Mouse (Mus musculus) layer of hippocampus, adult 9-10 months (tissue): Measurements from ENCODE around the gene Glis3.
A peak's percentile ranks its signal among the peaks of the same experiment; 100 is the strongest.

ENCODE experiments used
- DNase-seq: peaks from one replicate; pipeline ENCODE4 v3.0.0; 2022; ENCODE audit warnings: low spot score

Glis3 gene

GRCm38 (mm10) chr19:28328444-28329110 is 351.3 kb downstream of the Glis3 start:
- peak; percentile 8 for DNase-seq

- DNase-seq, result no peak
Measured at GRCm38 (mm10) chr19:28327536-28327935, 352.3 kb downstream of the Glis3 start.

- DNase-seq, result no peak
Measured at GRCm38 (mm10) chr19:28306036-28306435, 373.8 kb downstream of the Glis3 start.

GRCm38 (mm10) chr19:28305510-28305909 is 374.4 kb downstream of the Glis3 start:
- DNase-seq, result no peak

DNA sequence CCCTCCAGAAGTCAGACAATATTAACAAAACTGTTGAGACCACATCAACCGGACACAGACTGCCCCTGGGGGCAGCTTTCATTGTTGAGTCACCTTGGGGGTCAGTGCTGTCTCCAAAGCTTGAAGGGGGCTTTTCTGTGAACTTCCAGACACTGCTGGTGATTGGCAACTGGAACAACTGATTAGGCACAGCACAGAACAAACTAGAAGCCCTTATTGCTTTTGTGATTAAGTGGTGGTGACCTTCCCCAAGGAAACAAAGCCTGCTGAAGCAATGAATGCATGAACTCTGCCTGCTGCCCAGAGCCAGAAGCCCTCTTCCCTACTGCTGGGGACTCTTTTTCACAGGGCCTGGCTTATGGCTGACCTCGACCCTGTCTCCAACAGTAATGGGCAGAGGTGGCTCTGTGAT is 377.0 kb downstream of the Glis3 start:
- no peak for DNase-seq

DNA sequence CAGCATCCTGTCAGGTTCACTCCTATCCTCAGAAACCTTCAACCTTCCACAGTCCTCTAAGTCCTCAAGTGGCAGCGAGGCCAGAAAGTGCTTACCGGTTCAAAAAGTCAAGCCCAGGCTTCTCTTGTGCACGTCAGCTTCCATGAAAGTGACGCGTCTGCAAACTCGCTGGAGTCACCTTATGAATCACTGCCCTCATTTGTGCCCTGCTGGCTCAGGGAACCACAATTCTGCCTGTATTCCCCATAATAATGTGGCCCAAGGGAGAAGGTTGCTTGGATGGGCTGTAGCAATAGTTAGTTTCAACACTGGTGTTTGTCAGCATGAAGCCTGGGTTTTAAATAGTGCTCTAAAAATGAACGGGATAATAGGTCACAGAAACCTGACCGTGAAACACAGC is 379.7 kb downstream of the Glis3 start:
- DNase-seq, result no peak

DNA sequence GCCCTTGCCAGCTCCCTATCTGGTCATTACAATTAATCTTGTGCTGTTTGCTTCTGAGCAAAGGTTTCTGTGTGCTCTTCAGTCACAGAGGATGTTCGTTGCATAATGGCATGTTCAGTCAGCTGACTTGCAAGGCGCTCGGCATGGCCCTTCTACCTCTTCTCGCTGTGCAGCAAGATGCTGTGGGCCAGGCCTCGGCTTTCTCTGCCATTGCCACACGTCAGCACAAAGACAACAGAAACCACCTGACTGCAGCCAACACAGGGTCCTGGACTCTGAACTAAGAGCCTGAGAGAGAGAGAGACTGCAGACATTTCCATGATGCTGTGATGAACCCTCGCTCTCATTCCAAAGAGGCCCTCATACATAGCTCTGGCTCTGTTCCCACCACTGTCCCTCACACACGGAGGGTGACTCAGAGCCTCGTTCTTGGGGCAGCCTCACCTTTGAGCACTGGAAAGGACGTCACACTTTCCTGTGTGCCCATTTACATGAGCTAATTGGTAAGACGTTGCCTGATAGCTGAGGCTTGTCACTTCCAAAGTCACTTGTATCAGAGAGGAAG is 380.6 kb downstream of the Glis3 start:
- DNase-seq, result no peak

DNA sequence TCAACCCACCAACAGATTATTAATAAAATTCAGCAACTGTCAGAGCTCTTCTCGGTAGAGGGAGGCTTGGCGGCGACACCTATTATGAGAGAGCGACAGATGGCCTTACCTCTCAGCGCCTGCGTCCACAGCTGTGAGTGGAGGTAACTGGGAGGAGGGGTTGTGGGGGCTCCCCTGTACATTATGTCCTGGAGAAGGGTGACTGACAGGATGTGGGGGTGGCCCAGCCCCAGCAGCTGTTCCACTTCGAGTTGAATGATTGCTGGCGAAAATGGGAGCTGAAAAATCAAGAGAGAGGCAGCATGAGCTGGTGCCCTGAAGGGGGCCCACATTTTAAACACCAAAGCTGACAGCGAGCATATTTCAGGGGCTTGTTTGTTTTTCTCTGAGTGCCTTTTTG is 381.2 kb downstream of the Glis3 start:
- peak; percentile 48 for DNase-seq

DNA sequence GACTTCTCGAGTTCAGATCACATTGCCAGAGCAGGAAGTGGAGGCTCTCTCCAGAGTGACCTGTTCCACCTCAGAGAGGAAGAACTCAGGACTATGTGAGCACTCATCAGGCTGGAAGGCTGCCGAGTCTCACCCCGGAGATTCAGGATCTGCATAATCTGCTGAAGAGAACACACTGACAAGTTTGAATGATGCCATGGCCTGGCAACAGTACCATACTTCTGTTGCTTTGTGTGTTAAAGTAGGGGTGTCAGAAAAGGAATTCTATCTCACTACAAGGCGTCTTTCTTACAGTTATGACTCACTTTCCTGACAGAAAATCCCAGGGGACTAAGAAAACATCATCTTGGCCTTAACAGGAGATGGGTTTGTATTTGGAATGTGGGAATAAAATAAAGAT is 388.3 kb downstream of the Glis3 start:
- no peak for DNase-seq

DNA sequence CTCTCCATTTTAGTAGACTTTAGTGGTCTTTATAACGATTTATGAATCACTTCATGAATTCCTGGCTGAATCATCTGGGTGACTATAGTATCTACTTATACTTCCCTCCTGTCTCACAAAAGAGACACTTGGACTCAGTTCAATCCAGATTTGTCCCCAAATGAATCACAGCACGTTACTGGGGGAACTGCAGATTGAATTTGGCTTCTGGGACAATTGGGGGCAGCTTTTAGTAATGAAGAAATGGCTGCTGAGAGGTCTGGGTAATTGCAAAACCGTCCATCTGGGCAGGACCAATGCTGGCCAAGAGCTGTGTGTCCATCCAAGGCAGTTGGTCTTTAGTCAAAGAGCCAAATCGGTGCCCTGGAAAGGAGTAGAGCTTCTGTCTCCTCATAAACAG is 390.4 kb downstream of the Glis3 start:
- no peak for DNase-seq

- no peak for DNase-seq
Measured at GRCm38 (mm10) chr19:28287431-28287830, 392.4 kb downstream of the Glis3 start.

DNA sequence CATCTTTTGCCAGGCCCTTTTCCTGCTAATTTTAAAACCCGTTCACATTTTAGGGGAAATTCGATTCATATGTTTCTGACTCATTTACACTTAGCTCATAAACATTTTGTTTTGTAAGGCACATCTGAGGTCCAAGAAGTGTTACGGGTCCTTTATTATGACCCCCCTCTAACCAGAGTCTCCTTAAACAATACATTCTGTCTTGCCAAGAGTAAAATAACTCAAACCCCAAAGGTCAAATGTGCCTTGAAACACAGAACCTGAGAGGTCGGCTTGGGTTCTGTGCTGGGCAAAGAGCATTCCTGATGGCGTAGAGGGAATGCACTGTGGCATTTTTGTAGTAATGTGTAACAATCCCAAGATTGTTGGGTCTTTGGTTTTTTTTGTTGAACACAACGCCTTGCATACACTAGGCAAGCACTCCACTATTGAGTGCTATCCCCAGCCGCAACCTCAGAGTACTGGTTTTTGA is 395.7 kb downstream of the Glis3 start:
- no peak for DNase-seq

- DNase-seq, result no peak
Measured at GRCm38 (mm10) chr19:28283241-28284097, 396.4 kb downstream of the Glis3 start.

GRCm38 (mm10) chr19:28281405-28281804 is 398.5 kb downstream of the Glis3 start:
- DNase-seq, result no peak

DNA sequence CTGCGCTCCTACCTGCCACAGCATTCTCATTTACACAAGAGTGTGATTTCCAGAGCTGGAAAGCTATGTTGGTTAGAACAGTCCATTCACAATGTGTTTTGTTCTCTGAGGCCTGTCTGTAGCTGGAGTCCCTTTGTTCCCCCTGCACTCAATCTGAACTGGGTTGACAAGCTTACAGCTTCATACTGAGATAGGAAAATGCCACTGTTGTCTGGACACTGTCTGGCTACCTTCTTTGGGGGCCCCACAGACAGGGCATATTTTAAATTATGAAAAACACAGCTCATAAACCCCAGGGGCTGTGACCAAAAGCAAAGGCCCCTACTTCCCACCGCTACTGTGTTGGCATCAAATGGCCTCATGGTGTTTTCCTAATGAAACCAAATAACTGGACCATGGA is 402.8 kb downstream of the Glis3 start:
- DNase-seq, result no peak

- no peak for DNase-seq
Measured at GRCm38 (mm10) chr19:28274501-28274900, 405.4 kb downstream of the Glis3 start.

GRCm38 (mm10) chr19:28273946-28274345 is 405.9 kb downstream of the Glis3 start:
- no peak for DNase-seq

DNA sequence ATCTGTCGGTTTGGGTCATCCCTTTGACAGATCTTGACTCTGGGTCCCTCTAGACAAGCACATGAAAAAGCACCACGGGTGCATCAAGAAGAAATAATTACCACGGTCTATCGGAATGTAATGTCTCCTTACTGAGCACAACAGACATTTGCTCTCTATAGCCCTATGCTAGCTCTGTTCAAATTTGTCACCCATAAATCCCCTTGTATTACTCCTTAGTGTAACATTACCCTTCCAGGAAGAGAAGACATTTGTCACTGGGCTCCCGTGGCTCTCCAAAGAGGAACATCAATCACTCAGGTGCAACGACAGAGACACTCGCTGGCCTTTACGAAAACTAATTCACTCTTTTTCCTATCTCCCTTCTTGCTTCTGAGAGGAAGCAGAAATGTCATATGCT is 413.0 kb downstream of the Glis3 start:
- DNase-seq, result no peak

- no peak for DNase-seq
Measured at GRCm38 (mm10) chr19:28265776-28266175, 414.1 kb downstream of the Glis3 start.

- no peak for DNase-seq
Measured at GRCm38 (mm10) chr19:28258907-28259675, 420.8 kb downstream of the Glis3 start.

GRCm38 (mm10) chr19:28258480-28258879 is 421.4 kb downstream of the Glis3 start:
- no peak for DNase-seq

DNA sequence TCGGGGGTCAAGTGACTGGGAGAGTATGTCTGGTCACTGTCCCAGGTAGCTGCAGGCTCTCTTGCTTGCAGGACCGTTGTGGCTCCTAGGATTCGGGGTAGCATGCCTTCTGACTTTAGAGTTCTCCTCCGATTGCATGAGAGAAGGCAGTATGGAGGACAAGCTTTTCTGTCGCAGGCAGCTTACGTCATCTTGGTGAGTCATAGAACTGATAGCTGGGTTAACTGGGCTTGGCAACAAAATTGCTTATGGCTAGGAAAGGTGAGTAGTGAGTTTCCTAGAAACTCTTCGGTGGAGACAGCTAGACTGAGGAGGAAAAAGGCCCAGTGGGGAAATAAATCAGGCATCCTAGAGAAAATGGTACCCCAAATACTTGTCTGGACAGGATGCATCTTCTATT is 432.5 kb downstream of the Glis3 start:
- no peak for DNase-seq
